Mouse (Mus musculus) kidney, postnatal 36 days (tissue): ENCODE data around the gene Ngb.

Experiments used
- DNase-seq, 2 experiments: peaks; one replicate each; pipeline ENCODE4 v3.0.0; 2021 to 2022; ENCODE audit warnings: mixed read lengths in 2 of 2

Ngb gene

GRCm38 (mm10) chr12:87089701-87090100, 12.6 kb downstream of the Ngb start:
- DNase-seq = peak; percentile 56 to 72

GRCm38 (mm10) chr12:87089255-87089654, 13.1 kb downstream of the Ngb start:
- no peak for DNase-seq

- no peak for DNase-seq
These were observed 14.0 kb downstream of the Ngb start for GRCm38 (mm10) chr12:87088331-87088730.

GRCm38 (mm10) chr12:87087236-87087635, 15.1 kb downstream of the Ngb start:
- DNase-seq = no peak

GRCm38 (mm10) chr12:87082797-87083196, 19.5 kb downstream of the Ngb start:
- peak; percentile 30 to 41 for DNase-seq

GRCm38 (mm10) chr12:87076610-87077009, 25.7 kb downstream of the Ngb start:
- no peak for DNase-seq

GRCm38 (mm10) chr12:87070520-87070919, 31.8 kb downstream of the Ngb start:
- DNase-seq = no peak

GRCm38 (mm10) chr12:87066429-87066828, 35.9 kb downstream of the Ngb start:
- no peak for DNase-seq

- DNase-seq = no peak
These were observed 36.9 kb downstream of the Ngb start for GRCm38 (mm10) chr12:87065446-87065845.

- peak; percentile 48 to 58 for DNase-seq
These were observed 45.3 kb downstream of the Ngb start for GRCm38 (mm10) chr12:87057066-87057465.

- DNase-seq = no peak
These were observed 47.5 kb downstream of the Ngb start for GRCm38 (mm10) chr12:87054873-87055272.

GRCm38 (mm10) chr12:87052661-87053321, 49.5 kb downstream of the Ngb start:
- DNase-seq = peak; percentile 74 to 93

GRCm38 (mm10) chr12:87047536-87047935, 54.8 kb downstream of the Ngb start:
- no peak for DNase-seq
